Mouse (Mus musculus): Measurements from ENCODE around the gene Vsx1. TPM values are rescaled to one million over a fixed set of nuclear protein-coding genes. Genes with fewer than 3 reads are reported as not detected.
A peak's percentile ranks its signal among the peaks of the same experiment; 100 is the strongest.

Gene Vsx1
- total RNA-seq, 4 experiments from 2014 or later, result not detected

DNA sequence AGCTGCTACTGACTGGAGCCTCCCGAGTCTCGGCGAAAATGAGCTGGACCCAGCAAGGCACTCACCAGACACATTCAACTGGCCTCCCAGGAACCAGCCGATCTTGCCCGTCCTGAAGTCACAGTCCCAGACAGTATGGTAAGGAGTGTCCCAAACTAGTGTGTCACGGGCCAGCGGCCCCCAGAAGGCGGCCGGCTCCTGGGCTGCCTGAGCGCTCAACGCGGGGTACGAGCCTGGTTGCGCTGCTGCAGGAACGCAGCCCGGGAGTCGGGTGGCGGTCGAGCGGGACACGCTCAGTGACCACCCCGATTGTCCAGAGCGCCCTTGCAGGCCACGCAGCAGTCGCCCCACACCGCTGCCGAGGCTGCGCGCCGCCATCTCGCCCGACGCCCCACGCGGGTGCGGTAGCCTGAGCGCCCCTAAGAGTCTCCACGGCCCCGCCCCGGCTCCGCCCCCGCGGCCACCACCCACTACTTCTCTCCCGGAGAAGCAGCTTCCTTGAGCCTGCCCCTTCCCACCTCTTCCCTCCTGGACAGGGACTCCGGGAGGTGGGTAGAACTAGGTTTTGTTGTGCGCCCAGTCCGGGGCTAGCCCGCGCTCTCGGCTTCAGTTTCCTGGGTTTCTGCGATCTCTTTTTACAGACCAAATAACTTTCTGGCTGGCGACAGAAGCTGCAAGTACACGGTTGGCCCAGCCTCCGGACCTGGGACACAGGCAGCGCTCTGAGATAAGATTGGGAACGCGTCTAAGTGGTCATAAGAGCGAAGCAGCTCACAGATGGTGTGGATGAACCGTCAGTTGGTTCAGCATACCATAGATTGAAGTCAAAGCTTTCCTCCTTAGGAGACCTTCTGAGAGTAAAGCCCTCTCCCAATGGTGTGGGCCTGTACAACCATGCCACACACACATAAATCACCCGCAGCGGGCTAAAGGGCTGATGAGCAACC, 21.1 kb downstream of the Vsx1 start, which contains the start of gene Acss1:
Gene Acss1, minus strand, starts transcription at position 681 of the 947 bp plus-strand sequence.
- peak in 1 of 2 experiments; percentile 42 for DNase-seq (ENCODE audit: low spot score in 2 of 2)

DNA sequence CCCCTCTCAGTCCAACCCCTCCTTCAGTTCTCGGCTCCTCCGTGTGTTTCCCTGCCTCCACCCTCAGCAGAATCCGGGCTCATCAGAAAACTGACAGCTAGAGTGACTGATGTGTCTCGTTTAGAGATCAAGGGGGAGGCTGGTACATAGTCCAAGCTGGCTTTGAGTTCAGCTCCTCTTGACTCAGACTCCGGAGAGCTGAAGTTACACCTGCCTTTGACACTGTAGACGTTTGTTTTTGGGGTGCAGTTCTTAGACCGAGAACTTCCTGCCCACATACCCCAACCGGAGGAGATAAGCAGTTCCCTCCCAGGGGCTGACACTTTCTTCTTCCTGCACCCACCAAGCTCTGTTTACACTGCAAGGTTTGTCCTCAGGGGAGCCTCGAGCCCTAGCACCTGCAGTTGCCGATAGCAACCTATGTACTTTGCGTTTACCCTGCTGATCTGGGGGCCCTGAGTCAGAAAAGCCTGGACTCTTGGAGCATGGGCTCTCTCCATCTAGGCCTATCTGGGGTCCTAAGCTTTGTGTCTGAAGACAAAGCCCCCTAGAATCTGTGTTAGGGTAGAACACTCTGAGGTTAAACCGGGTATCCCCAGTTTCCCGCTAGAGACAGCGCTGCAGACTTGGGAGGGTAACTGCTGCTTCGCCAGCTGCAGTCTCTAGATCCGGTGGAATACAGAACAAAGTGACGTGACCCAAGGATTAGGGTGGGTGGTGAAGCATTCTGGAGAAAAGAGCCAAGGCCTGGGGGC, 21.9 kb downstream of the Vsx1 start:
- DNase-seq (ENCODE audit: low spot score in 2 of 2), result no peak

DNA sequence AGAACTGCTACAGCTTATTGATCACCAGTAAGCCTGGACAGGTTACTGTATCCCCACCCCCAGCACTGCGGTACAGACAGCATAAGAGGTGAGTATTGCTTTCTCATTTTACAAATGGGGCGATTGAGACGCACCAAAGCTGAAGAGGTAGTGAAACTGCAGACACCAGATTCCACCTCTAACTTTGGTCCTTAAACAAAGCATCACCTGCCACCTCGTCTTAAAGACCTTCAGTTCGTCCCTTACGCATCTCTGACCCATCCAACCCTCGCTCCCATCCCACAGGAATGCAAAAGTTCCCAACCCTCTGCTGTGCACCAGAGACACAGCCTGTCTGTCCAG, 22.5 kb downstream of the Vsx1 start:
- DNase-seq (ENCODE audit: low spot score in 2 of 2), result no peak

DNA sequence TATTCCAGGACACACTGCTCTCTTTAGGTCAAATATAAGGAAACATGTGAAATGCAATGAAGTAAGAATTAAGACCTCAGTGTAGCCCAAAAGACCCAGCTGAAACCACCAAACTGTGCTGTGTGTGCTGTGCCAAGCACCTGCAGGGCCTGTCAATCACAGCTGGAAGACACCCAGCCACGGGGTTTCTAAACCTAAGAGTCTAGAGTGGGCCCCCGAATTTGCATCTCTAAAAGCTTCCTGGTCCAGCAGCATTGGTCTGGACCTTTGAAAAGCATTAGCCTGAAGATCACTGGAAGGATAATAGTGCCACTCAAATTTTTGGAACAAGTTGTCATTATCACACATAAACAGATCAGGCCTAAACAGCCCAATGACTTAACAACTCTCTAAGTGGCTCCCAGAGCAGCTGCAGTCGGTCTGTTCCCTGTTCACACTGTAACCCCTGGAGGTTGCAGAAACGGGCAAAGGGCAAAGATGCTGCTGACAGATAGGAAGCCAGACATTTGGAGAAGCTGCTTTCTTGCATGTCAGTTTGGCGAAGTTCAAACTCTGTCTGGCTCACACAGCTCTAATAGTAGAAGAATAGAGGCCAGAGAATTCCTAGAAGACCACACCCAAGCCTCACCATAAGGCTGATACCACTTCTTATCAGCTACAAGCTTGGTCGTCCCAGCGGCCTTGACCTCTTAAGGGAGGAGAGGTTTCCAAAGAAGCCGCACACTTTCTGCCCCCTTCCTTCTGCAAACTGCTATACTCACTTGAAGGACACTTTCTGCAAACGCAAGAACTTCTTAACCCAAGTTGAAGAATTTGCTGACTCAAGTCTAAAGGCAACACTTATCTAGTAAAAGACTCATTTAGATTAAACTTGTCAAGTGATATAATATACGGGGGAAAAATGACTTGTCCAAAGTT, 23.4 kb downstream of the Vsx1 start:
- no peak for DNase-seq (ENCODE audit: low spot score in 2 of 2)

DNA sequence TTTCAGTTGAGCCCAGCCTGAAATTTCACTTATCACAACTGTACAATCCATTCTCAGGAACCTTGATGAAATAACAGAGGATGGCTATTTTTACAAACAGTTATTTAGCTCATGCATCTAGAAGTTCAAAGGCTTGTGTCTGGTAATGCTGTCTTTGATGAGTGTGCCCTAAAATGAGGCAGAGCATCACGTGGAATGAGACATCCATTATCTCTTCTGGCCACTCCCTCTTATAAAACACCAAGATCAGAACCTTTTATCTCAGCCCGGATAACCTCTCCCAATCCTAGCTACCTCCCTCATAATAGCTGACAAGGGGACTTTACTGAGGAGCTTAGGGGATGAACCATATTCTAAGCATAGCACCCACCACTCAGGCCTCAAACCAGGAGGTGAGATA, 24.2 kb downstream of the Vsx1 start:
- DNase-seq (ENCODE audit: low spot score in 2 of 2), result no peak

DNA sequence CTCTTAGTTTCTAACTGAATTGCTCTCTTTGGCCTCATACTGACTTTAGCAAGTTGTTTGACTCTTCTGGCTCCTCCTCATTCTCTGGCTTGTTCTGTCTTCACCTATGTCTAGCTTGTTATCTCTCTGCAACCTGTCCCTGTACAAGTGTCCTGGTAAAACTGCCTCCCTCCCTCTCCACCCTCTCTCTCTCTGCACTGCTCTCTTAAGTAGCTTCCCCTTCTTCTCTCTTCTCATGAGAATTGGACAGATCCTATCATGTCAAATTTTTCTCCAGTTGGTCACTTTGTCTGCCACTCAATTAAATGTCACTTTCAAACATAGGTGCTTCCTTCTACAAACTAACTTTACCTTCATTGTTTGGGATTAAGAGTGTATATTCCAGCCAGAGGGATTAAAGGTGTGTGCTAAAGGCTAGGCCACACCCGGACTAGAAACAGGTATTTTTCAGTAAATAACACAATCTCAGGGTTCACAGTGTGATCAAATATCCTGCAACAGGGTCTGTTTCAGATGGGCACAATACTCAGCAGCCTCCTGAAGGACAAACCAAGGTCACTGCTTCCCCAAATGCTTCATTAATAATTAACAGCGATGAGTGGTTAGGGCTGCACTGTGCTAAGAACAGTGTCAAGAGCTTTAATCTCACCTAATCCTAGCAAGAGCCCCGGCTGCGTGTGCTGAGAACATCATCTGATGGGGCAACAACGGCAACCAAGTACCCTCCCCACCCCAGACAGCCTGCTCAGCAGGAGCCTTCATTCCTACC, 24.8 kb downstream of the Vsx1 start:
- DNase-seq (ENCODE audit: low spot score in 2 of 2), result no peak

DNA sequence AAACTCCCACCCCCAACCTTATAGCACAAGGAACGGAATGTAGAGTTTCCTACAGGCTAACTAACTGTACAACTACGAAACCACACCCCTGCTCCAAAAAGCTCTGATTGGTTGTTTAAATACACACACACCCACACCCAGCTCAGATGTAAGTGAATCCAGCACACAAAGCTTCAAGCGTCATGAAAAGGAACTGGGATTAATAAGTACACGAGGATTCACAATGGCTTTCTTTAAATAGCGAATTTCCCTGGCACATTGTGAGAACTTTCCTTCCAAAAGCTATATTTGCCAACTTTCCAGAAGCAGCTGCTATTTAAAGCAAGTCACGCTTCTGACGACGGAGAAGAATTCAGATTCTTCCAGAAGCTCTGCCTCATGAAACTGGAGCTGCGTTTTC, 25.9 kb downstream of the Vsx1 start:
- DNase-seq (ENCODE audit: low spot score in 2 of 2), result no peak

DNA sequence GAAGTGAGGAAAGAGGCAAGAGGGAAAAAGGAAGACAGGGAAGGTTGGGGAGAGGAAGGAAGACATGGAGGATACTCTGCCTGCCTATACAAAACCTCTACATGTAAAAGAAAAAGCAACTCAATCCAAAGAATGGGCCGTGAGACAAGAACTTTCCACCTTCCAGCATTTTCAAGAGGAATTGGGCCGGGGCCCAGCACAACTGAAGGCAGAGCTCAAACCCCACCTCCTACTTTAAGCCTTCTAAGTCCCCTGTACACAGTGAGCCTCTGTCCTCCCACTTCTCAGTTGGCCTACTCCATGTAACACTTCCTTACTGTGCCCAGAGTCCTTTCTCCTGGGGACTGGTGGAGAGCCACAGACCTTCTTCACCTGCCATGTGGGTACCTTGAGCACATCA, 27.2 kb downstream of the Vsx1 start:
- DNase-seq (ENCODE audit: low spot score in 2 of 2), result no peak

DNA sequence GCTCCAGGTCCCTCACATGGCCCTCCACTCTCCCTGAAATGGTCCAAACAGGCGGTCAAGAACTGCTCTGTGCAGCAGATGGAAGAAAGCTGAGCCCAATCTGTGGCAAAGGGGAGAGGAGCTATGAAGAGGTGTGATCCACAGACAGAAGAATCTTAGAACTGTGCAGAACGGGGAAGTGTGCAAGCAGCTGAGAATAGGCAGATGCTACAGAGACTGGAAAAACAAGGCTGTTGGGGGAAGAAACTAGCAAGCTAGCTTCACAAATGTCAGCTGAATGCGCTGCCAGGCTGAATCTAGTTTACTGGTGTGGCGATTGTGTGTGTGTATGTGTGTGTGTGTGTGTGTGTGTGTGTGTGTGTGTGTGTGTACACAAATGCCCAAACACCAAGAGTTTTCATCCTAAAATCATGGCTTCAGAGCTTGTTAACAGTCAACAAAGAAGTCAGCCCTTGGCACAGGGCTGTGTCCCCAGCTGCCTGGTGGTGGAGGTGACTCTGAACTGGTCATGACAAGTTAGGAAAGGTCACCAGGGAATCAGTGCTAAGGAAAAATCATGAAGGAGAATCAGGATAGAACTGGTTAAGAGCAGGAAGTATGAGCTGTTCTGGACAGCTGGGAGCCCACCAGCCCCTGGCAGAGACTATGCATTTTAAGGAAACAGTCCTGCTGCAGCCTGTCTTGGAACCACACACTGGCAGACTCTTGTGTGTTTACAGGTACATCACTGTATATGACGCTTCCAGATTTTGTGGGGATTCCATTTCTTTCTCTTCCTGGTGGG, 28.3 kb downstream of the Vsx1 start:
- no peak for DNase-seq (ENCODE audit: low spot score in 2 of 2)

DNA sequence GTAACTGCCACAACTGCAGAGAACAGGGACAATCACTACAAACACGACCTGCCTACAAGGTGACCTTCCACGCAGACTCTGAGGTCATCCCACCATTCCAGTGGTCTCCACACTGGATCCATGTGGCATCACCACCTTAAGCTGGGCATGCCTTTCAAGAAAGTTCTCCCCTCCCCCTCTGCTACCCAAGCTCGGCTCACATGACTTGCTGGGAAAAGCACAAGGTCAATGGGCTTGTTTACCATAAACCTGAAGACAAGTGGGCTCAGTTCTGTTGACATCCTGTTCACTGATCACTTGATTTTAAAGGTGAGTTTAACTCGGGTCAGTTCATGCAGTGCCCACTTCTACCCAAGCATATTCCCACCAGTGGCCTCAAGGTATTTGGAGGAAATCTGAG, 29.1 kb downstream of the Vsx1 start:
- DNase-seq (ENCODE audit: low spot score in 2 of 2), result no peak

DNA sequence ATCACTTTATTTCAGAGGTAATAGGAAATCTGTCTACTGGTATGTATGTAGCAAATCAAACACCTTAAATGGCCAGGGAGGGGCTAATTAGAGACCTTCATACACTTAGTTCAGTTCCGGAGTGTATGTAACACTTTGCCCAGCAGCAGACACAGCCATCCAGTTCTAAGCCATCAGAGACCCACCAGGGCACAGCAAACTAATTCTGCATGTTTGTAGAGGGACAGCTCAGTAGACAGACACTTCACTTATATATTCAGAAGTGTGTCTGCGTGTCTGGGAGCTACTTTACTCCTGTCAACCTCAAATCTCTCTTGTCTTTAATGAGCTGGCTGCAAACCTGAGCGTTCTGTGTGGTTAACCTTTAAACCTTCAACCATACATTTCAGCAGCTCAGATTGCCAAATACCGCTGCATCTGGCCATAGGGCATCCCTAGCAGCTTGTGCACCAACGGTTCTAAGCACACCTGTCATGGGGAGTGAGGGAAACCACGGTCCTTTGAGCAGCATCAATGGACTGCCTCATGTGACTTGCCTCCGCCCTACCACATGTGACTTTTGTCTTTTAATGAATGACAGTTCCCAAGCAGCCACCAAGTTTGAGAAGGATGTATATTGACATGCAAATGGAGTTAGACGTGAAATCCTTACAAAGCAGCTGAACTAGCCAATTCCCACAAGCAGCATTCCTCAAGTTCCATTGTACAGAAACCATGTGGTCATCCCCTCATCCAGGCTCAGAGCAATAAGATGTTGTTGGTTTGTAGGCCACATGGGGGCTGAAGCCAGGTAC, 32.0 kb downstream of the Vsx1 start:
- no peak for DNase-seq (ENCODE audit: low spot score in 2 of 2)

DNA sequence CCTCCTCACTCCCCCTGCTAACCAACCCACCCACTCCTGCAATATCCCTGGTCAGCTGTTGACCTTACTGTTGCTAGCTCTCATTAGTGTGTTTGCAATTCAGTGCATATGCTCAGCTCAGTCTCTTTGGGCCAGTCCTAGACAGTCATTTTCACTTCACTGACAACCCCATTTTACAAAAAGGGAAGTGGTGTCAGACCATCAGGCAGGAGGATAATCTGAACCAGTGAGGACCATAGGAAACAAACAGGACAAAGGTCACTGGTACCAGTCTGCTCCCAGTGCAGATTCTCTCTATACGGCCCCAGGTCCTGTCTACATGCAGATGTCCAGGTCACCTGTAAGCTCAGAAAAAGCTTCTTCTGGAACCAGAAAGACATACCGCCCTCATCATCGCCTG, 33.0 kb downstream of the Vsx1 start:
- DNase-seq (ENCODE audit: low spot score in 2 of 2), result no peak

DNA sequence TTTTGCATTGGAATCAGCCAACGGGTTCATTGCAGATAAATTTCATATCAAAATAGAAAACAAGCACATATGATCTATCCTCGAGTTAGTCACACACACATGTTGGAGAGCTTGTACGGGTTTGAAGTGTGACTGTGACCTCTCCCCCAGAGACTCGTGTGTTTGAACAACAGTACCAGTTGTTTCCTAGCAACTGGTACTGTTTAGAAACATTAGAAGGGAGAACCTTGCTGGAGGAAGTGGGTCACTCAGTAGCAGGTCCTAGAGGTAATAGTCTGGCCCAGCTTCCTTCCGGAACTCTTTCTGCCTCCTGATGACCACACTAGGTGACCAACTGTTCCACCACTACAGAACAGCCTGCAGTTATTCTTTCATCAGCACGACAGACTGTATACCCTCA, 33.9 kb downstream of the Vsx1 start:
- no peak for DNase-seq (ENCODE audit: low spot score in 2 of 2)

DNA sequence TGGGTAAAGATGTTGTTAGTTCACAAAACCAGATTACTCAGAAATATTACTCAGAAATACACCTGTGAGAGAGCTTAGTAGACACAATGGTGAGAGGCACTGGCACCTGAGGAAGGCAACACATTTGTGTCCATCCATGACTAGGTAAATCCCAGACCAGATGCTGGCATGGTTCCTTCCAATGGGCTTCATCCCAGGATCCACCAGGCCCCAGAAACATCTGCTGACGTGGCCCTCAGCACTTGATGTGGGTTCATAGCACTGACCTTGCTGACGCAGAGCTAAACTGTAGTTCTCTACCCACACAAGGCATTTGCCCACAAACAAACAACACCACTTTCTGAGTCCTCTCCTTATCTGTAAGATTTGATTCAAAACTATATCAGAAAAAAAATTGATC, 34.3 kb downstream of the Vsx1 start:
- DNase-seq (ENCODE audit: low spot score in 2 of 2), result no peak

DNA sequence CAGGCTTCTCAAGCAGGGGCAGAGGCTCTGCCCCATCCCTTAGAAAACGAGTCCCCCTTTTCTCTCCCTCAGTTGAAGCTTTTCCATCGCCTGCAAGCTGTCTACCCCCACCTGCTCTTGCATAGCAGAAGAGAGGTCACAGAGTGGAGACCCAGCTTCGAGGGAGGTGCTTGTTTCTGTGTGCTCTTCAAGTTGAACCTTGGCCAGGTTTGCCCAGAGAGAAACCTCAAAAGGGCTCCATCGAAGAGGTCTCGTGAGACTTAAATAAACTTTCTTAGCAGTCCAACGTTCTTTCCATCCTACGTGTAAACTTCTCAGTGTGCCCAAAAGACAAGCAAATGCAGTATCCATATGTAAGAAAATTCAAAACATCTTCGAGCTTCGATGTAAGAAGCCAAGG, 37.8 kb downstream of the Vsx1 start:
- no peak for DNase-seq (ENCODE audit: low spot score in 2 of 2)

DNA sequence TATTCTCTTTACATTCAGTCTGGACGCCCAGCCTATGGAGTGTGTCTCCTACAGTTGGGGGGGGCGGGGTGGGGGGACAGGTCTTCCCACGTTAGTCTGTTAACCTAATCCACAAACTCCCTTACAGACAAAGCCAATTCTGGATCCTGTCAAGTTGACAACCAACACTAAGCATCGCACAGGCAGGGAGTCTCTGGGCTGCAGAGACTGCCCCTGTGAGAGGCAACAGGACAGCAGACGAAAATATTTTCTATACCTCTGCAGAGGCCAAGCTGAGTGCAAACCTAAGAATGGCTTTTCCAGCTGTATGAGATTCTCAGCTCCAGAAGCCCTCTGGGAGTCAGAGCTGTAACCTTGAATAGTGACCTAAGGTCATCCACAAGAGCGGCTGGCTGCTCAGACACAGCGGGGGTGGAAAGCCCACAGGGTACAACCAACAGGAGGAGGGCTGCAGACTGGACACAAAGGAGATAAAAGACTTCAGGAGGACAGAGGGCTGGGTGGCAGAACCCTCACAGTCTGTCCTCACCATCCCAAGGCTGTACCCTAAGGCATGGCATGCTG, 38.6 kb downstream of the Vsx1 start:
- no peak for DNase-seq (ENCODE audit: low spot score in 2 of 2)

DNA sequence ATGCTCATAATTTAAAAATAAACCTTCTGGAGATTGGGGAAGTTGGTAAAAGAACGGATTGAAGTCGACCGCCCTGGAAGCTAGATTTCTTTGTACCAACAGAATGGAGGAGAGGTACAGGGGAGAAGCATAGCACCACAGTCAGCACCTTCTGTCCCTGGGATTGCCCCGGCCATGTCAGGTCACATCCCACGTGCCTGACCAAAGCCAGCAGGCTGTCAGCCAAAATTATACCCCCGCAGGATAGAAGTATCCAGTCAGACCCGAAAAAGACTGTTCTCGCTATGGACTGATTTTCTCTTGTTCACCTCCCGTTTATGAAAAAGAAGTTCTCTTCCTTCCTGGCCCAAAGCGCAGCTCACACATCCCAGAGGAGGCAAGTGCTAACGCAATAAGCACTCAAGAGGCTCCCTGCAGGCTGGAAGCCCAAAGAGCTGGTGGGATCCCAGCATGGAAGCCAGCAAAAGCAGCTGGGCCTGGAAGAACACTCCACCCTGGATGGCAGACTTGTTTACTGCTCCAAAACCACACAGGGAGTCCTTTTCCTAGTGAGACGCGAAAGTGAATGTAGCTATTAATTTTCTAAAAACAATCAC, 40.8 kb downstream of the Vsx1 start:
- no peak for DNase-seq (ENCODE audit: low spot score in 2 of 2)

DNA sequence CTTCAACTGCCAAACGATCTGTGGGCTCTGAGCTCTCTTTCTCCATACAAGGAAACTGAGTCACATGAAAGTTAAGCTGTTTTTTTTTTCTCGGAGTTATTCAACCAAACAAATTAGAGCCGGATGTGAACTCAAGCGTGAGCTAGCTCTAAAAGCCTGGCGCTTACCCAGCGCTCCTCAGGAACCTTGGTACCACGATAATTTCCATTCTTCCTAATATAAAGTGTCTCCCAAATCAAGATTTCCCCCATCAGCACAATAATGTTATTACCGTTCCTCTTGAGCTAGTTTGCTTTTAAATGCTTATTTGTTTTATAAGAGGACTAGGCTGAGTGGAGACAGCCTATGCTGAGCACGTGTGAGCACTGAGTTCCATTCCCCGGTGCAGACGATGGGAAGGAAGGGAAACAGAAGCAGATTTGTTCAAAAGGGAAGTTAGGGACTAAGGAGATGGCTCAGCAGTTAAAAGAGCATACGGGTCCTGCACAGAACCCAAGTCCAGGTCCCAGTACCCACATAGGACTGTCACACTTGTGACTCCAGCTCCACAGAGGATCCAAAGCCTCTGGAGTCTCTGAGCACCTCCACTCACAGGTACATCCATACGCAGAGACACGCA, 41.4 kb downstream of the Vsx1 start:
- no peak for DNase-seq (ENCODE audit: low spot score in 2 of 2)
